In genomic region chr7:44997940-44998428, GRCm38 (mm10) we compare ENCODE assay signal across 8 mouse cellular contexts. TPM values are rescaled to one million over a fixed set of nuclear protein-coding genes. Genes with fewer than 3 reads are reported as not detected.
A peak's percentile ranks its signal among the peaks of the same experiment; 100 is the strongest.
DNase-seq lines count a peak whose midpoint lies in the region; ATAC-seq and TF ChIP-seq lines count a peak whose summit lies in the region.

No protein-coding gene starts in this region.

- no peaks in the 10 kb centered on the region for H3K9me3 ChIP-seq in kidney, postnatal 0 days (replicated peaks; ENCODE audit: low read length)
- no peaks in the 10 kb centered on the region for H3K9me3 ChIP-seq in embryonic facial prominence, embryonic 11.5 days (replicated peaks; ENCODE audit: control insufficient read depth, low read length)
- no peaks in the 10 kb centered on the region for H3K9me3 ChIP-seq in hindbrain, embryonic 16.5 days (ENCODE audit: control insufficient read depth, low read length)
- H3K9me3 ChIP-seq in midbrain, postnatal 0 days (ENCODE audit: low read length): no peaks in the 10 kb centered on the region

- H3K27me3 ChIP-seq in kidney, postnatal 0 days (ENCODE audit: insufficient read depth, low read length): no peaks in the 10 kb centered on the region
- no peaks in the 10 kb centered on the region for H3K27me3 ChIP-seq in embryonic facial prominence, embryonic 11.5 days (ENCODE audit: control insufficient read depth, insufficient read depth, low read length)
- H3K27me3 ChIP-seq in hindbrain, embryonic 16.5 days (replicated peaks; ENCODE audit: control insufficient read depth, insufficient read depth, low read length): no peaks in the 10 kb centered on the region
- no peaks in the 10 kb centered on the region for H3K27me3 ChIP-seq in midbrain, postnatal 0 days (ENCODE audit: insufficient read depth, low read length)

- DNase-seq in kidney, postnatal 0 days (ENCODE audit: low spot score): no peak
- DNase-seq in kidney, postnatal 25 days: no peak
- DNase-seq in embryonic facial prominence, embryonic 11.5 days (ENCODE audit: low spot score): peak; percentile 48
- DNase-seq in midbrain, postnatal 0 days (ENCODE audit: low spot score): peak; percentile 22
- no peak for DNase-seq in thymus, postnatal 4 days
- no peak for DNase-seq in layer of hippocampus, postnatal 25 days (ENCODE audit: extremely low spot score in 1 of 2, low spot score in 1 of 2)
- DNase-seq in yolk sac, embryonic 10.5 days (ENCODE audit: low spot score): no peak

- H3K36me3 ChIP-seq in kidney, postnatal 0 days (ENCODE audit: insufficient read depth, low read length): peaks cover 32% of the 10 kb centered on the region
- peaks cover 19% of the 10 kb centered on the region for H3K36me3 ChIP-seq in embryonic facial prominence, embryonic 11.5 days (replicated peaks; ENCODE audit: control insufficient read depth, insufficient read depth, low read depth, low read length)
- H3K36me3 ChIP-seq in hindbrain, embryonic 16.5 days (ENCODE audit: control insufficient read depth, insufficient read depth, low read length): peaks cover 22% of the 10 kb centered on the region
- H3K36me3 ChIP-seq in midbrain, postnatal 0 days (ENCODE audit: insufficient read depth, low read length): peaks cover 32% of the 10 kb centered on the region

- H3K27ac ChIP-seq in kidney, postnatal 0 days: peak overlapping the region; percentile 90
- H3K27ac ChIP-seq in embryonic facial prominence, embryonic 11.5 days (replicated peaks; ENCODE audit: low read depth, low read length): 0 out of 2 replicates have a peak overlapping the region, but pooled peaks have one; percentile 5
- H3K27ac ChIP-seq in hindbrain, embryonic 16.5 days (ENCODE audit: low read depth, low read length): peak overlapping the region; percentile 79
- H3K27ac ChIP-seq in midbrain, postnatal 0 days (ENCODE audit: low read depth, low read length): peak overlapping the region; percentile 62

- TF ChIP-seq CTCF in kidney, postnatal 0 days (IDR thresholded peaks at IDR 0.05; ENCODE audit: low read depth): no peak
- no peak for TF ChIP-seq CTCF in midbrain, postnatal 0 days (IDR thresholded peaks at IDR 0.05)

- peak overlapping the region; percentile 77 for H3K9ac ChIP-seq in kidney, postnatal 0 days (ENCODE audit: low read depth, low read length)
- H3K9ac ChIP-seq in embryonic facial prominence, embryonic 11.5 days (replicated peaks; ENCODE audit: low read length): peak overlapping the region; percentile 84
- peak overlapping the region; percentile 66 for H3K9ac ChIP-seq in hindbrain, embryonic 16.5 days (ENCODE audit: low read depth, low read length)
- peak overlapping the region; percentile 62 for H3K9ac ChIP-seq in midbrain, postnatal 0 days (replicated peaks; ENCODE audit: low read length, poor library complexity, severe bottlenecking)

- peak overlapping the region; percentile 87 for H3K4me2 ChIP-seq in kidney, postnatal 0 days (ENCODE audit: low read length)
- peak overlapping the region; percentile 49 for H3K4me2 ChIP-seq in embryonic facial prominence, embryonic 11.5 days (ENCODE audit: low read depth, low read length)
- peak overlapping the region; percentile 63 for H3K4me2 ChIP-seq in hindbrain, embryonic 16.5 days (ENCODE audit: low read length)
- peak overlapping the region; percentile 80 for H3K4me2 ChIP-seq in midbrain, postnatal 0 days (ENCODE audit: low read depth, low read length, poor library complexity, severe bottlenecking)

- no peak; the same call in 1 of the 2 replicates for ATAC-seq in kidney, postnatal 0 days (replicated peaks; ENCODE audit: low FRiP score, low read depth)
- no peak for ATAC-seq in embryonic facial prominence, embryonic 11.5 days (replicated peaks; ENCODE audit: insufficient number of reproducible peaks, low FRiP score, low TSS enrichment, low read depth)
- ATAC-seq in hindbrain, embryonic 16.5 days: no peak
- peak; percentile 9; the same call in 1 of the 2 replicates for ATAC-seq in midbrain, postnatal 0 days (ENCODE audit: low FRiP score)

- peaks cover 15% of the 10 kb centered on the region for H3K4me1 ChIP-seq in kidney, postnatal 0 days (replicated peaks; ENCODE audit: insufficient read depth, low read length)
- H3K4me1 ChIP-seq in embryonic facial prominence, embryonic 11.5 days (ENCODE audit: control insufficient read depth, insufficient read depth, low read length): no peaks in the 10 kb centered on the region; the same call in 1 of the 2 replicates
- H3K4me1 ChIP-seq in hindbrain, embryonic 16.5 days (ENCODE audit: control insufficient read depth, insufficient read depth, low read depth, low read length): peaks cover 16% of the 10 kb centered on the region
- 0 out of 2 replicates have a peak, but pooled peaks cover 2% of the 10 kb centered on the region for H3K4me1 ChIP-seq in midbrain, postnatal 0 days (ENCODE audit: insufficient read depth, low read length)

- peak overlapping the region; percentile 68 for H3K4me3 ChIP-seq in kidney, postnatal 0 days (replicated peaks; ENCODE audit: low read depth, low read length)
- H3K4me3 ChIP-seq in embryonic facial prominence, embryonic 11.5 days (ENCODE audit: low read depth, low read length): peak overlapping the region; percentile 60
- peak overlapping the region; percentile 65 for H3K4me3 ChIP-seq in hindbrain, embryonic 16.5 days (ENCODE audit: low read length)
- H3K4me3 ChIP-seq in midbrain, postnatal 0 days (ENCODE audit: low read depth, low read length): peak overlapping the region; percentile 54

- 2% methylated on average over 15 of the region's 15 CpGs for WGBS in kidney, postnatal 0 days
- 5% methylated on average over 15 of the region's 15 CpGs for WGBS in embryonic facial prominence, embryonic 11.5 days
- 3% methylated on average over 15 of the region's 15 CpGs for WGBS in hindbrain, embryonic 16.5 days
- WGBS in midbrain, postnatal 0 days: 4% methylated on average over 15 of the region's 15 CpGs

RNA-seq across cellular contexts. Expression of gene Bcl2l12, which starts 0.5 kb away (rescaled TPM):
- 42.8 and 43.4 TPM in 2 replicates for polyA plus RNA-seq in kidney, postnatal 0 days (2015; fragmentation: Nextera tagmentation; extraction: Ambion mirVana)
- 69.9 and 71.7 TPM in 2 replicates for polyA plus RNA-seq in embryonic facial prominence, embryonic 11.5 days (2014; fragmentation: Nextera tagmentation; extraction: Ambion mirVana)
- polyA plus RNA-seq in hindbrain, embryonic 16.5 days (2015; fragmentation: Nextera tagmentation; extraction: Ambion mirVana): 10.2 and 15.7 TPM in 2 replicates
- total RNA-seq in midbrain, postnatal 0 days (2014; rRNA removed): 7.8 and 11.4 TPM in 2 replicates
- polyA plus RNA-seq in midbrain, postnatal 0 days (2015; fragmentation: Nextera tagmentation; extraction: Ambion mirVana): 5.9 and 8.4 TPM in 2 replicates
- 1 to 10 TPM; 1.9 to 3.4 TPM for total RNA-seq in layer of hippocampus, postnatal 25 days (2021)

RNA-seq across cellular contexts. Expression of gene Irf3, which starts 0.5 kb away (rescaled TPM):
- polyA plus RNA-seq in kidney, postnatal 0 days (2015; fragmentation: Nextera tagmentation; extraction: Ambion mirVana): 73.6 and 76.0 TPM in 2 replicates
- polyA plus RNA-seq in embryonic facial prominence, embryonic 11.5 days (2014; fragmentation: Nextera tagmentation; extraction: Ambion mirVana): 62.4 and 71.9 TPM in 2 replicates
- 63.5 and 65.4 TPM in 2 replicates for polyA plus RNA-seq in hindbrain, embryonic 16.5 days (2015; fragmentation: Nextera tagmentation; extraction: Ambion mirVana)
- total RNA-seq in midbrain, postnatal 0 days (2014; rRNA removed): 37.2 and 40.6 TPM in 2 replicates
- polyA plus RNA-seq in midbrain, postnatal 0 days (2015; fragmentation: Nextera tagmentation; extraction: Ambion mirVana): 25.6 and 25.9 TPM in 2 replicates
- total RNA-seq in layer of hippocampus, postnatal 25 days (2021): 10 to 100 TPM; 39.5 to 40.1 TPM

RNA-seq across cellular contexts. Expression of gene Prmt1, which starts 11.6 kb away (rescaled TPM):
- 414 and 449 TPM in 2 replicates for polyA plus RNA-seq in kidney, postnatal 0 days (2015; fragmentation: Nextera tagmentation; extraction: Ambion mirVana)
- polyA plus RNA-seq in embryonic facial prominence, embryonic 11.5 days (2014; fragmentation: Nextera tagmentation; extraction: Ambion mirVana): 289 and 293 TPM in 2 replicates
- polyA plus RNA-seq in hindbrain, embryonic 16.5 days (2015; fragmentation: Nextera tagmentation; extraction: Ambion mirVana): 629 and 637 TPM in 2 replicates
- 218 and 285 TPM in 2 replicates for total RNA-seq in midbrain, postnatal 0 days (2014; rRNA removed)
- 580 and 583 TPM in 2 replicates for polyA plus RNA-seq in midbrain, postnatal 0 days (2015; fragmentation: Nextera tagmentation; extraction: Ambion mirVana)
- 100 to 1,000 TPM; 161 to 174 TPM for total RNA-seq in layer of hippocampus, postnatal 25 days (2021)

RNA-seq across cellular contexts. Expression of gene Scaf1, which starts 18.2 kb away (rescaled TPM):
- polyA plus RNA-seq in kidney, postnatal 0 days (2015; fragmentation: Nextera tagmentation; extraction: Ambion mirVana): 25.6 and 27.3 TPM in 2 replicates
- polyA plus RNA-seq in embryonic facial prominence, embryonic 11.5 days (2014; fragmentation: Nextera tagmentation; extraction: Ambion mirVana): 40.0 and 41.1 TPM in 2 replicates
- 38.6 and 47.1 TPM in 2 replicates for polyA plus RNA-seq in hindbrain, embryonic 16.5 days (2015; fragmentation: Nextera tagmentation; extraction: Ambion mirVana)
- total RNA-seq in midbrain, postnatal 0 days (2014; rRNA removed): 86.5 and 90.9 TPM in 2 replicates
- 49.0 and 53.3 TPM in 2 replicates for polyA plus RNA-seq in midbrain, postnatal 0 days (2015; fragmentation: Nextera tagmentation; extraction: Ambion mirVana)
- 100 to 1,000 TPM; 151 to 156 TPM for total RNA-seq in layer of hippocampus, postnatal 25 days (2021)

RNA-seq across cellular contexts. Expression of gene Rras, which starts 19.8 kb away (rescaled TPM):
- 47.6 and 53.0 TPM in 2 replicates for polyA plus RNA-seq in kidney, postnatal 0 days (2015; fragmentation: Nextera tagmentation; extraction: Ambion mirVana)
- 18.5 and 23.9 TPM in 2 replicates for polyA plus RNA-seq in embryonic facial prominence, embryonic 11.5 days (2014; fragmentation: Nextera tagmentation; extraction: Ambion mirVana)
- polyA plus RNA-seq in hindbrain, embryonic 16.5 days (2015; fragmentation: Nextera tagmentation; extraction: Ambion mirVana): 13.1 and 16.7 TPM in 2 replicates
- total RNA-seq in midbrain, postnatal 0 days (2014; rRNA removed): 7.3 and 7.9 TPM in 2 replicates
- polyA plus RNA-seq in midbrain, postnatal 0 days (2015; fragmentation: Nextera tagmentation; extraction: Ambion mirVana): 11.9 and 14.0 TPM in 2 replicates
- 10 to 100 TPM; 11.7 to 12.3 TPM for total RNA-seq in layer of hippocampus, postnatal 25 days (2021)

Comparison
In these comparisons a context has a peak if more than half of its experiments do, and no peak if none do; other contexts are left out.
1. DNase-seq: peak in embryonic facial prominence, embryonic 11.5 days (single experiment) and midbrain, postnatal 0 days (single experiment); none in kidney, postnatal 0 days (single experiment), kidney, postnatal 25 days (0 of 2), thymus, postnatal 4 days (single experiment), layer of hippocampus, postnatal 25 days (0 of 2) and yolk sac, embryonic 10.5 days (single experiment).
2. H3K27ac ChIP-seq: peak in every context shown above with its lines; median percentile 90 in kidney, postnatal 0 days; 79 in hindbrain, embryonic 16.5 days; 62 in midbrain, postnatal 0 days; 5 in embryonic facial prominence, embryonic 11.5 days.
3. Peak in every context shown above with its lines, with median percentiles within 50 percentile points of each other: H3K4me2 ChIP-seq, H3K4me3 ChIP-seq and H3K9ac ChIP-seq.